Mouse (Mus musculus) heart, adult 2 months (tissue): ENCODE results near the gene Ddx28.

Experiments
- CTCF ChIP-seq: fragments of 200-600 bp; IDR thresholded peaks from 2 replicates; pipeline ENCODE4 v1.8.1; 2022; ENCODE audit warnings: antibody characterized with exemption, mild to moderate bottlenecking, moderate library complexity
- EP300 ChIP-seq: fragments of 200-500 bp; IDR thresholded peaks from 2 replicates; pipeline ENCODE4 v1.6.1; 2011; ENCODE audit warnings: low read depth, low read length, control low read depth; ENCODE audit not compliant: insufficient read depth
- POLR2A ChIP-seq: fragments of 200-500 bp; IDR thresholded peaks from 2 replicates; pipeline ENCODE4 v1.6.1; 2011; ENCODE audit warnings: mild to moderate bottlenecking, low read depth, low read length, control low read depth; ENCODE audit not compliant: insufficient read depth

GRCm38 (mm10) chr8:106011643-106011986 lies at the start of gene Ddx28:
- TF ChIP-seq CTCF (no peak), POLR2A (no peak), EP300 (no peak)
